Mouse (Mus musculus) CD4-positive, CD25-positive, alpha-beta regulatory T cell, adult 9 weeks (primary cell): Measurements from ENCODE around the gene Nusap1. TPM values are rescaled to one million over a fixed set of nuclear protein-coding genes. Genes with fewer than 3 reads are reported as not detected.

ENCODE experiments used
- polyA plus RNA-seq: library from polyadenylated mRNA; unstranded; fragments of 100-300 nt; shearing (Covaris generic); gene quantifications from one replicate; pipeline ENCODE4 v1.2.1, GENCODE M21; 2017

Nusap1 gene
- 3.9 TPM for polyA plus RNA-seq

GRCm38 (mm10) chr2:119618199-119618982 lies at the start of gene Nusap1, which contains the start of gene Oip5:
Gene Nusap1 (plus strand): TSS chr2:119618298.
Gene Oip5 (minus strand): TSS chr2:119618469.

GRCm38 (mm10) chr2:119662220-119663182 lies 44.4 kb downstream of the Nusap1 start, which contains the start of gene Ndufaf1:
Gene Ndufaf1 (minus strand): TSS chr2:119662827.

GRCm38 (mm10) chr2:119674525-119675214 lies 56.6 kb downstream of the Nusap1 start, which contains the start of gene Rtf1:
Gene Rtf1 (plus strand): TSS chr2:119675068.

Other genes with a start within 250 kb of the Nusap1 start
- 6.3 TPM for gene Ino80, start 140.6 kb upstream of the Nusap1 start, polyA plus RNA-seq
- 0.25 TPM for gene Exd1, start 70.7 kb upstream of the Nusap1 start, polyA plus RNA-seq
- 86.0 TPM for gene Chp1, start 70.6 kb upstream of the Nusap1 start, polyA plus RNA-seq
- 3.0 TPM for gene Oip5, start 171 bp downstream of the Nusap1 start, polyA plus RNA-seq
- 44.6 TPM for gene Ndufaf1, start 44.5 kb downstream of the Nusap1 start, polyA plus RNA-seq
- 22.5 TPM for gene Rtf1, start 56.8 kb downstream of the Nusap1 start, polyA plus RNA-seq
- gene Itpka, start 124.0 kb downstream of the Nusap1 start, polyA plus RNA-seq = not detected
- gene Ltk, start 142.1 kb downstream of the Nusap1 start, polyA plus RNA-seq = not detected
- gene Rpap1, start 169.2 kb downstream of the Nusap1 start, polyA plus RNA-seq = 47.8 TPM
- 1.8 TPM for gene Tyro3, start 179.4 kb downstream of the Nusap1 start, polyA plus RNA-seq